Mouse (Mus musculus) CD4-positive, CD25-positive, alpha-beta regulatory T cell, adult 4 months (primary cell): ENCODE measurements around the gene Rex1bd. TPM values are rescaled to one million over a fixed set of nuclear protein-coding genes. Genes with fewer than 3 reads are reported as not detected.

Experiments used
- polyA plus RNA-seq, 2 experiments: library from polyadenylated mRNA; unstranded; fragments of 100-300 nt; shearing (Covaris generic); gene quantifications; one replicate each; pipeline ENCODE4 v1.2.1; 2017

Rex1bd gene
- polyA plus RNA-seq, 2 experiments from 2014 or later: 82.2 to 83.2 TPM

Other genes with a start within 250 kb of the Rex1bd start
- gene Homer3, start 223.9 kb downstream of the Rex1bd start, polyA plus RNA-seq: 1 to 10 TPM in 1 of 2 experiments, under 1 TPM in 1; 0.62 to 1.6 TPM
- 10 to 100 TPM; 57.8 to 74.2 TPM for gene Ddx49, start 204.3 kb downstream of the Rex1bd start, polyA plus RNA-seq
- gene Cope, start 204.2 kb downstream of the Rex1bd start, polyA plus RNA-seq: 100 to 1,000 TPM; 321 to 359 TPM
- not detected for gene Cers1, start 191.0 kb downstream of the Rex1bd start, polyA plus RNA-seq
- gene Gdf1, start 176.9 kb downstream of the Rex1bd start, polyA plus RNA-seq: under 1 TPM in 1 of 2 experiments, not detected in 1; 0.71 TPM
- gene Upf1, start 153.5 kb downstream of the Rex1bd start, polyA plus RNA-seq: 10 to 100 TPM; 11.4 to 14.5 TPM
- gene Comp, start 133.2 kb downstream of the Rex1bd start, polyA plus RNA-seq: under 1 TPM in 1 of 2 experiments, not detected in 1; 0.28 TPM
- gene Crtc1, start 67.2 kb downstream of the Rex1bd start, polyA plus RNA-seq: 1 to 10 TPM; 7.6 to 9.3 TPM
- 10 to 100 TPM in 1 of 2 experiments, 1 to 10 TPM in 1; 7.2 to 20.1 TPM for gene Klhl26, start 29.8 kb downstream of the Rex1bd start, polyA plus RNA-seq
- not detected for gene Tmem59l, start 19.4 kb downstream of the Rex1bd start, polyA plus RNA-seq
- gene Crlf1, start 13.6 kb downstream of the Rex1bd start, polyA plus RNA-seq: not detected
- 1,000 to 10,000 TPM; 3,148 to 3,732 TPM for gene Uba52, start 4.0 kb upstream of the Rex1bd start, polyA plus RNA-seq
- 100 to 1,000 TPM; 117 to 159 TPM for gene Fkbp8, start 21.0 kb upstream of the Rex1bd start, polyA plus RNA-seq
- gene Kxd1, start 21.2 kb upstream of the Rex1bd start, polyA plus RNA-seq: 100 to 1,000 TPM; 146 to 173 TPM
- gene Ell, start 32.7 kb upstream of the Rex1bd start, polyA plus RNA-seq: 10 to 100 TPM; 41.4 to 50.4 TPM
- 10 to 100 TPM; 26.0 to 58.7 TPM for gene Isyna1, start 87.6 kb upstream of the Rex1bd start, polyA plus RNA-seq
- 10 to 100 TPM in 1 of 2 experiments, 1 to 10 TPM in 1; 5.9 to 15.0 TPM for gene Ssbp4, start 102.1 kb upstream of the Rex1bd start, polyA plus RNA-seq
- gene Lrrc25, start 109.4 kb upstream of the Rex1bd start, polyA plus RNA-seq: under 1 TPM; 0.43 to 0.89 TPM
- not detected for gene Gdf15, start 125.7 kb upstream of the Rex1bd start, polyA plus RNA-seq
- 1 to 10 TPM; 7.0 to 9.5 TPM for gene Pgpep1, start 153.6 kb upstream of the Rex1bd start, polyA plus RNA-seq
- gene Lsm4, start 166.5 kb upstream of the Rex1bd start, polyA plus RNA-seq: 10 to 100 TPM; 86.8 to 94.5 TPM
- 10 to 100 TPM in 1 of 2 experiments, 1 to 10 TPM in 1; 7.6 to 23.3 TPM for gene Jund, start 192.2 kb upstream of the Rex1bd start, polyA plus RNA-seq
- under 1 TPM in 1 of 2 experiments, not detected in 1; 0.07 TPM for gene Iqcn, start 196.7 kb upstream of the Rex1bd start, polyA plus RNA-seq
- gene Gm3336, start 211.8 kb upstream of the Rex1bd start, polyA plus RNA-seq: not detected
- under 1 TPM; 0.66 to 0.94 TPM for gene Pde4c, start 217.0 kb upstream of the Rex1bd start, polyA plus RNA-seq
- 1 to 10 TPM; 7.5 to 9.6 TPM for gene Rab3a, start 247.9 kb upstream of the Rex1bd start, polyA plus RNA-seq